Mouse (Mus musculus) cerebellum, adult (tissue): Measurements from ENCODE around the gene Olfr670.
"Not testable (repeated sequence)": the region's sequence is repeated elsewhere in the genome, so short reads cannot be mapped to it uniquely, and the experiment has no call there.

Experiments used
- ATAC-seq: cut with Nextera tagmentation; 2 replicates; pipeline ENCODE4 v1.9.2; 2017; ENCODE audit warnings: mild to moderate bottlenecking, moderate library complexity, mixed read lengths; ENCODE audit not compliant: insufficient number of reproducible peaks, low FRiP score, low TSS enrichment

The Olfr670 gene

GRCm38 (mm10) chr7:104962520-104962919 is at the start of gene Olfr670:
Gene Olfr670 (minus strand): TSS chr7:104962620.
- ATAC-seq: no peak

DNA sequence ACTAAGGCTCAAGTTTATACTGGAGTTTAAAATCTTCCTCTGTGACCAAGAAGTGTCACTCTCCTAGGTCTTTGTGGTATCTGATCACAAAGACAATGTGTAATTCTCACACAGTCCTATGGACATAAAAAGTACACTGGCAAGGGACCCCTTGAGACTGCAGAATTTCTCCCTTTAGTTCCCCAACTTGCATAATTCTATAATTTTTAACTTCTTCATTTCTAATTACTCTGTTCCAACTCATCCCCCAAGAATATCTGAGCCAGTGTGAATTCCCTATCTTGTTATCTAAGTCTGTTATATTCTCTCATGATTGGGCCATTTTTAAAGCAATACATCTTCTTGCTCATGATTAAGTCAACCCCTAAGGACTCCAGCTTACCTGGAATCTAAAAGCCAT is 39.5 kb upstream of the Olfr670 start, which contains the start of gene Olfr672:
Olfr672 (minus strand) TSS at position 101 of the 400 bp plus-strand sequence.
- ATAC-seq: no peak

GRCm38 (mm10) chr7:104979026-104979425 is 16.6 kb upstream of the Olfr670 start, which contains the start of gene Olfr671:
Gene Olfr671 (minus strand): TSS chr7:104979126.
- no peak for ATAC-seq

- not testable (repeated sequence) for ATAC-seq
Observed at GRCm38 (mm10) chr7:104972507-104972906, 10.1 kb upstream of the Olfr670 start.

GRCm38 (mm10) chr7:104950234-104950633 is 12.2 kb downstream of the Olfr670 start:
- not testable (repeated sequence) for ATAC-seq

GRCm38 (mm10) chr7:104933940-104934339 is 28.5 kb downstream of the Olfr670 start, which contains the start of gene Olfr669:
Gene Olfr669 (plus strand): TSS chr7:104934240.
- no peak for ATAC-seq

DNA sequence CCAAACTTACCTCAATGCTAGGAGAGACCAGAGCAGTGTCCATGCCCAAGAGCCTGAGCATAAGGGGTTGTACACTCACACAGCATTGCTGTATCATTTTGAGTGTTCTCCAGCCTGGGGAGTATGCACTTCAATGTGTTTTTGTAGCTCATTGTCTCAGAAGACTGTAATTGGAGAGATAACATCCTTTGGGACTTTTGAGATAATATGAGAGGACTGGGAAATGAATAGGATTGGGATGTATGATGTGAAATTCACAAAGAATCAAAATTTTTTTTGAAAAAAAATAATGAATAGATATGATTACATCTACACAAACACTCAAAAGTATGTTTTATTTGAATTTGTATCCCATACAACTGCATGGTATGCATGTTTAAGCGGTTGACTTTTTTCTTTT is 34.5 kb downstream of the Olfr670 start, which contains the start of gene Olfr668:
Olfr668 (minus strand) TSS at position 101 of the 400 bp plus-strand sequence.
- no peak for ATAC-seq

- no peak for ATAC-seq
Observed at GRCm38 (mm10) chr7:104921382-104921781, 41.0 kb downstream of the Olfr670 start, which contains the start of gene Olfr667. Gene Olfr667 (minus strand): TSS chr7:104921482.
